Mouse (Mus musculus): ENCODE measurements around the gene 4931414P19Rik.

Gene 4931414P19Rik

DNA sequence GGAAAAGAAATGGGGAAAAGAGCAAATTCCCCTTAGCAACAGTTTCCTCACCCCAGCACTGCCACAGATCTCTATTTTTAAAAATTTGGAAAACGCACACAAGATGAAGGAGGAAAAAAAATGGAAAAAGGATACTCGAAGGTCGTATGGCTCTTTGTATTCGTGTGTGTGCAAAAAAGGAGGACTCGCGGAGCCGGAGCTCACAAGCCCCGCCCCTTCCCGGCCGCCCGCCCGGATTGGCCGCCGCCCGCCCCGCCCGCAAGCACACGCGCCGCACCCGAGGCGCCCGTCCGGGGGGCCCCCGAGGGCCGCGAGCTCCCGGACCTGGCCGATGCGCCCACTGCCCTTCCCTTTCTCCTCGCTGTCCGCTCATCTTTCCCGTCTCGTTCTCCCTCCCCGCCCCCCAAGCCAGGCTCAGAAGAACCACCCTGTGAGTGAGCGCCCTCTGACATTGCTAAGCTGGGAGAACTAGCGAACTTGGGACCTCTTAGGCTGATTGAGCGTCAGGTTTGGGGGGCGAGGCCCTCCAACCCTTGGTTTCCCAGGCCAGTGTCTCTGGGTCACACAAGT lies at the start of gene 4931414P19Rik:
4931414P19Rik (minus strand) TSS at position 242 of the 570 bp plus-strand sequence.
- DNase-seq: peak; percentile 68 to 82

GRCm38 (mm10) chr14:54653496-54653895 lies 47.7 kb upstream of the 4931414P19Rik start:
- DNase-seq: peak; percentile 69 to 72

- DNase-seq: no peak
These were observed 47.0 kb upstream of the 4931414P19Rik start for GRCm38 (mm10) chr14:54652787-54653186.

- DNase-seq: no peak
These were observed 45.8 kb upstream of the 4931414P19Rik start for GRCm38 (mm10) chr14:54651556-54651955.

GRCm38 (mm10) chr14:54650621-54651454 lies 45.0 kb upstream of the 4931414P19Rik start:
- DNase-seq: peak; percentile 63 to 79

DNA sequence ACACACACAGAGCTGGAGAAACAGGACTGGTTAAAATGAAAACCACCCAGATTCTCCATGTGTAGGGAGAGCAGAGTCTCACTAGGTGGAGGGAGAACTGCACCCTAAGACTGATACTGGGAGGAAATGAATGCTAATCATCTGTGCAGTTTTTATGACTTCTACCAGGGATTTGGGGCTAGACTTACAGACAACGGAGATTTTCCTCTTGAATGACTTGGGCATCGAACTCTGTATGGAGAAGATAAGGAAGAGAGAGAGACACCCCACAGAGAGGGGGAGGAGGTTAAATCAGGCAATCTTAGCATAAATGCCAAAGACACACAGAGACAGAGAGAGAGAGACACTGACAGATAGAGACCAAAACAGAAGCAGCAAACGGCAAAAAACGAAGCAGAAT lies 42.1 kb upstream of the 4931414P19Rik start:
- DNase-seq: no peak

DNA sequence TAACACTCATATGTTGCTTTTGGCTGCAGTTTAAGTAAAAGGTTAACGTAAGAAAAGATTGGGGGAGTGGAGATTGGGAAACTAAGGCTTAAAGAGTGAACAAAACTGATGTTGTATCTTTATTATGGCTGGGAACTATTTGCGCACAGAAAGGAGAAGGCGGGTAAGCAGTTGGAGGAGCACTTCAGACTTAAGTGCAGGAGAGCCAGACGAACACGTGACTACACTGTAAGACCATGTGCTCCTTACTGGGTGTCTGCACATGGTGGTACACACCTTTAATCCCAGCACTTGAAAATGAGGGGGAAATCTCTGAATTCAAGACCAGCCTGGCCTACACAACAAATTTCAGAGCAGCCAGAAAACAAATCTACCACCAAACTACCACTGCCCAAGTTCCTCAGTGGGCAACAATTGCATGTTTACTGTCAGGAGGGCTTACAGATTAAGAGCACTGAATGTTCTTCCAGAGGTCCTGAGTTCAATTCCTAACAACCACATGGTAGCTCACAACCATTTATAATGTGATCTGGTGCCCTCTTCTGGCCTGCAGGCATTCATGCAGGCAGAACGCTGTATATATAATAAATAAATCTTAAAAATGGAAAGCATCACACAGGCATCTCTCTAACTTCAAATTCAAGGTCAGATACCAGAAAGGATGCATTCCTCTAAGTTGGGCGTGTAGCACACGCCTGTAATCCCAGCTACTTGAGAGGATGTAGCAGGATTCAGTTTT lies 41.3 kb upstream of the 4931414P19Rik start:
- DNase-seq: no peak

DNA sequence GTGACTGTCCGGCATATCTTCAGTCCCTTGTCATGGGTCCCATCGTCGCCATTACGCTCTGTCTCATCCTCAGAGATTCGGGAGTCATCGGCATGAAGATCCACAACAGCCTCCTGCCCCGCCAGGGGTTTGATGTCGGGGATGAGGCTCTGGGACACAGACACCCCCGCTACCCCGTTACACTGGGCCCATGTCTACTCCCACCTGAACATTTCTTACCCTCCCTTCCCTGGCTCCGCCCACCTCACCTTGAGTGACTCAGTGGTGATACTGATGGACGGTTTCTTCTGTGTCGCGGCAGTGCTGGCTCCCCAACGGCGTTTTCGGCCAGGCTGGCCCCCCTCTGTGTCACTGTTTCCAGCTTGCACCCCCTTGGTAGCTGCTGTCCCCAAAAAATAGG lies 40.7 kb upstream of the 4931414P19Rik start:
- DNase-seq: no peak

DNA sequence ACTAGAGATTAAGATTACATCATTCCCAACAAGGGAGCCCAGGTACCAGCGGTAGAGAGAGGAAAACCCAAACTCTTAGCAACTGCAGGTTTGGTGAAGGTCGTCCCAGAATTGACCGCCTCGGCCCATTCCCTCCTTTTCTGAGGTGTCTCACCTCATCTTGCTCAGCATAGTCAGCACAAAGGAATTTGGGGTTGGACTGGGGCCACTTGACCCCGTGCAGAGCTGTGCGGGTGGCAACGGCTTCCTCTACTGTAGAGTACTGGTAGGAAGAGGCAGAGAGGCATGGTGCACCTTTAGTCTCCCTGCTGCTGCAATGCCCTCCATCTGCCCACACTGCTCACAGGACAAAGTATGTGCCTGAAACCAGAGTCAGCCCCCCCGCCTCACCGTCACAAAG lies 38.5 kb upstream of the 4931414P19Rik start:
- no peak for DNase-seq

DNA sequence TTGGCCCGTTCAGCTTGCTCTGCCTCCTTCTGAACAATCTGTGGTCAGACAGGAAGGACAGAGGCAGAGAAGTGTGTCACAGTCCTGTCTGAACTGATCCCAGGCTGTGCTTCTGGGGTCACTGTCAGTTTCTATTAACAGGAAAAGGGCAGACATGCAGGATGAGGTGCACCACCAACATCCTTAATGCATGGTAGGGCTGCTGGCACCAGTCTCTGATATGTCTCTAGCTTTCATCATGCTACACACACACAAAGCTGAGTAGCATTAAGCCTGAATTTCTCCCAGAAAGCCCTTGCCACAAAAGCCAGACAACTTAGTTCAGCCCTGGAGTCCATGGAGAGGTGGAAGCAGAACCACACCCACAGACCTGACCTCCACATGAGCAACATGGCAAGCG lies 37.2 kb upstream of the 4931414P19Rik start:
- no peak for DNase-seq

- DNase-seq: no peak
These were observed 36.6 kb upstream of the 4931414P19Rik start for GRCm38 (mm10) chr14:54642224-54642944.

DNA sequence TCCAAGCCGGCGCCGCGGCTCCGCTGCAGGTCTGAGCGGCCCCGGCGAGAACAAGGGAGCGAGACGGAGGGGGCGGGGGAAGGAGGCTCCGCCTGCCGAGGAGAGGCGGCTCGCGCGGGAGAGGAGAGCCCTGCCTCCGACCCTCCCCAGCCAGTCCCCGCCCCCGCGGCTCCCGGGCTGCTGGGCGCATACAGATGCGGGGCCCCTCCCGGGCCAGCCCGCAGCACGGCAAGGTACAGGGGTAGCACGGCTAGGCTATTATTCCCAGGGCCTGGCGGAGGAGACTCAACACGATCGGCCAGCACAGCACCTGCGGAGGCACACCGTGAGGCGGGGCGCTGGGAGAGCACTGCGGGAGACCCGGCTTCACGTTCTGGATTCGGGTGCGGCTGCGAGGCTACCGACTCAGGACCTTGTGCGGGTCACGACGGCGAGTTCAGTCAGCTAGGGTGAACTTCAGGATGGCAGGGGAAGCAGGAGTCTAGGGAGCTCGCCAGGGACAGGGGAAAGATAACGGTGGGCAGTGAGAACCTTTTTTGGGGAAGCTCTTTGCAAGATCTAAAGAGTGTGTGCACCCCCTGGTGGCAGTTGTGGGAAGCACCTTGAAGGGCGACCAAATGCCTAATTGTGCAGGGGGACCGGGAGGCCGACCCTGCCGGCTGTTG lies 35.6 kb upstream of the 4931414P19Rik start, which contains the start of gene Cdh24:
Cdh24 (minus strand) TSS at position 60 of the 665 bp plus-strand sequence.
- peak; percentile 81 to 88 for DNase-seq

- no peak for DNase-seq
These were observed 35.1 kb upstream of the 4931414P19Rik start, which contains the start of gene Gm17606 for GRCm38 (mm10) chr14:54640946-54641304. Gene Gm17606, plus strand, starts transcription at chr14:54640952.

- DNase-seq: no peak
These were observed 34.3 kb upstream of the 4931414P19Rik start for GRCm38 (mm10) chr14:54640121-54640520.

- no peak for DNase-seq
These were observed 32.4 kb upstream of the 4931414P19Rik start for GRCm38 (mm10) chr14:54638210-54638609.

DNA sequence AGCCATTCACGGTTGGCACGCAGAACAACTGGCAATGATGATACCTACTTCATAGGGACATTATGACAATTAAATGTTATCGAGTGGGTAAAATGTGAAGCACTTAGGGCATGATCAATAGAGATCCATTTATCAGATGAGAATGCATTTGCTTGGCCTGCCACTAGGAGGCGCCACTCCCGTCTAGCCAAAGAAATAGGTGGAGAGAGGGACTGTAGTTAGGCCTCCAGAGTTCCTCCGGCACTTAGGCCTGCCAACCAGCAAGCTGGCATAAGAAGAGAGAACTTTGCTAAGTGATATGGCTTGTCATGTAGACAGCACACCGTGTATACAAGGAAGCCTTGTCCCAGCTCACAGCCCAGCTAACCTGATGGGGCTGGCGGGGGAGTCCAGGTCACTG lies 31.2 kb upstream of the 4931414P19Rik start:
- peak in 1 of 2 experiments; percentile 63 for DNase-seq

GRCm38 (mm10) chr14:54634182-54634581 lies 28.4 kb upstream of the 4931414P19Rik start:
- no peak for DNase-seq

DNA sequence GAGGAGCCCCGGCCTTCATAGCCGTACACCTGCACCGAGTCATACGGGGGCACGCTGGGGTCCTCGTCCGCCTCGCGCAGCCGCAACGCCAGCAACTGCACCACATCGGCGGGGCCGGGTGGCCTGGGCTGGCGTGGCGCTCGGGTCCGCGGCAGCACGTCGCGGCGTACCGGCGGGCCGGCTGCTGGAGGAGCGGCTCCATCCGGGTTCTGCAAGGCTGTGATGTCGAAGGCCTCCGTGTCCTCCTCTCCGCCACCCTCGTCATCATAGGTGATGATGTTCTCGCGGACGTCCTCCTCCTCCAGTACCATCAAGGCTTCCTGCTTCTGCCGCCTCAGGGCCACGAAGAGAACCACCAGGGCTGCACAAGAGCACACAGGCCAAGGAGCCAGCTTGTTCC lies 26.5 kb upstream of the 4931414P19Rik start:
- DNase-seq: no peak

GRCm38 (mm10) chr14:54631240-54631599 lies 25.4 kb upstream of the 4931414P19Rik start:
- no peak for DNase-seq

- no peak for DNase-seq
These were observed 24.9 kb upstream of the 4931414P19Rik start for GRCm38 (mm10) chr14:54630583-54631239.

DNA sequence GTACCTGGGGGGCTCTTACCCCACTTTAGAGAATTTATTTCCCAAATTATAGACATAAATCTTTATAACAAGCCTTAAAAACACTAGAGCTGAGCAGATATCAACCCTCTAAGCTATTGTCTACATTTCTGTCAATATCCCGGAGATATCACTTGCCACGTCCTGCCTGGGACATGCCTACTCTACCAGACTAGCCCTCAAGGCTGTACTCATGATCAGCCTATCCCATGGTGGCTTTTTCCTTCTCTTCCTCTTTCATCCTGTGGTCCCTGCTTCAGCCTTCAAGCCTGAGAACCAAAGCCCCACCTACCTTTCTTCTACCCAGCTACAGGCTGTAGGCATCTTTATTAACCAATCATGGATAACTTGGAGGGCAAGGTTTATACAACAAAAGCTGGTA lies 24.0 kb upstream of the 4931414P19Rik start:
- DNase-seq: no peak

- DNase-seq: no peak
These were observed 22.3 kb upstream of the 4931414P19Rik start for GRCm38 (mm10) chr14:54628103-54628502.
